Mouse (Mus musculus) urinary bladder, postnatal 25 days (tissue): ENCODE data around the gene Chst5.
"Not testable (repeated sequence)": the region's sequence is repeated elsewhere in the genome, so short reads cannot be mapped to it uniquely, and the experiment has no call there.

ENCODE experiments used
- DNase-seq: peaks from one replicate; pipeline ENCODE4 v3.0.0; 2022; ENCODE audit warnings: low spot score

Chst5 gene

GRCm38 (mm10) chr8:111875758-111876157 lies 34.5 kb downstream of the Chst5 start:
- DNase-seq: no peak

GRCm38 (mm10) chr8:111871278-111871677 lies 39.0 kb downstream of the Chst5 start:
- no peak for DNase-seq

DNA sequence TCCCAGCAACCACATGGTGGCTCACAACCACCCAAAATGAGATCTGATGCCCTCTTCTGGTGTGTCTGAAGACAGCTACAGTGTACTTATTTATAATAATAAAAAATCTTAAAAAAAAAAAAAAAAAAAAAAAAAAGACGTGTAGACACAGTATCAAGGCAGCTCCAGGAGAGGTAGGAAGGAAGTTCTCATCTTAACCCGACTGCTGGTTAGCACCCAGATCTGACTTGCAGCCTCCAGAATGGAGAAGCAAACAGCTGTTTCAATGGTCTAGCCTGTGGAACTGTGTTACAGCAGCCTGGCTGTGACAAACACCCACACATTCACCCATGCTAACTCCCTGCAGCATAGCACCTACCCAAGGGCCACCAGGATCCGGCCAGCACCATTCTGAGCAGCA lies 39.9 kb downstream of the Chst5 start:
- DNase-seq: no peak

- DNase-seq: no peak
These were observed 41.6 kb downstream of the Chst5 start for GRCm38 (mm10) chr8:111868664-111869063.

DNA sequence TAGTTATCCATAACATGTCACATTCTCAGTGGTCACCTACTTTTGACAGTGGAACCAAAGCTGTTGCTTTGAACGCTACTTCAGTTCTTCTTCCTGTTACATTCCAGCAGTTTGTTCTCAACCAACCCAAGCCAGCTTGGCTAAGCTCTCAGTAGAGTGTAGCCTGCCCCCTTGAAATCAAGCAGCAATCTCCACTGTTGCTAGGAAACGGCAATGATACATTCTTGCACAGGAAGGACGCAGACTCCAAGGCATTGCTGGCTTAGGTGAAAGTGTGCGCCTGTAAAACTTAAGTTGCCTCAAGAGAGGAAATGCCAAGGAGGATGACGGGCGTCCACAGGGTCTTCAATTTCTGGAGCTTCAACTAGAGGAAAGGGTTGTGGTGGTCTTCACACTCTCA lies 44.4 kb downstream of the Chst5 start:
- DNase-seq: no peak

- no peak for DNase-seq
These were observed 45.0 kb downstream of the Chst5 start for GRCm38 (mm10) chr8:111865130-111865852.

DNA sequence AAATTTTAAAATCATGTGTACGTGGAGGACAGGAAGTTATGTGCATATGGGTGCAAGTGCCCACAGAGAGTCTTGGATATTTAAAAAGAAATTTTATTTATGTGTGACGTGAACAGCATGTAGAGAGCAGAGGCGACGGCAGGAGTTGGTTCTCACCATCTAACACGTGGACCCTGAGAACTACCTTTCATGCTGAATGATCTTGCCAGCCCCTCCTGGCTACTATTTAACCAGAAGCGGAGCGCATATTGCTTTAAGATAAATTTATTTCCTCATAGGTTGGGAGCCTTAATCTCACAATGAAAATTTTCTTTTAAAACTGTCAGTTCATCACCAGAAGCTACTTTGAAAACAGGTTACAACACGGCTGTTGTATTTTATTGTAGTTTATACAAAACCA lies 45.6 kb downstream of the Chst5 start:
- DNase-seq: no peak

DNA sequence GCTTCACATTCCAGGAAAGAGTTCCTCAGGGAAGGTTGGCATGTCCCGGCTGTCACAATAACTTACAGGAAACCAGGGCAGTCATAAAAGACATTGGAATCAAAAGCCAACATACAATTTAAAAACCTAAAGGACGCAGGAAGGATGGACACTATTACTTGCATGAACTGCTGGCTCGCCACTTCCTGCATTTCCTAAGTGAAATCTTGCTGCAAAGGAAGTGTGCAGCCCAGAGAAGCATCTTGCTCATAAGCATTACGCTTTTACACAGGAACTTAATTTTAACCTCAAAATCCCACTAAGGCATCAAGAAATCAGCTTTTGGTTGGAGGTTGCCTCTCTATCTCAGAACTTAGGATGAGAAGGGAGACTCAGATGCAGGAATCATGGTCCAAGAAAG lies 47.0 kb downstream of the Chst5 start:
- no peak for DNase-seq

GRCm38 (mm10) chr8:111855977-111856376 lies 54.3 kb downstream of the Chst5 start:
- no peak for DNase-seq

- peak; percentile 91 for DNase-seq
These were observed 56.3 kb downstream of the Chst5 start, which contains the start of gene Cfdp1 for GRCm38 (mm10) chr8:111853861-111854501. Gene Cfdp1, minus strand, starts transcription at chr8:111854291.

DNA sequence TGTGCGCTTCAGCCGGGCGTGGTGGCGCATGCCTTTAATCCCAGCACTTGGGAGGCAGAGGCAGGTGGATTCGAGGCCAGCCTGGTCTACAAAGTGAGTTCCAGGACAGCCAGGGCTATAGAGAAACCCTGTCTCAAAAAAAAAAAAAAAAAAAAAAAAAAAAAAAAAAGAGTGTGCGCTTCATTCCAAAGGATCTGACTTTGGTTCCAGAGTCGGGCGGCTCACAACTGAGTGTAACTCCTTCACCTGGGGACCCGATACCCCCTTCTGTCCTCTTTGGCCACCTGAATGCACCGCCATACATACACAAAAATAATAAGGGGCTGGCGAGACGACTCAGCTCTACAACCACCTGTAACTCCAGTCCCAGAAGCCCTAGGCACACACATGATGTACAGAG lies 57.0 kb downstream of the Chst5 start:
- not testable (repeated sequence) for DNase-seq

DNA sequence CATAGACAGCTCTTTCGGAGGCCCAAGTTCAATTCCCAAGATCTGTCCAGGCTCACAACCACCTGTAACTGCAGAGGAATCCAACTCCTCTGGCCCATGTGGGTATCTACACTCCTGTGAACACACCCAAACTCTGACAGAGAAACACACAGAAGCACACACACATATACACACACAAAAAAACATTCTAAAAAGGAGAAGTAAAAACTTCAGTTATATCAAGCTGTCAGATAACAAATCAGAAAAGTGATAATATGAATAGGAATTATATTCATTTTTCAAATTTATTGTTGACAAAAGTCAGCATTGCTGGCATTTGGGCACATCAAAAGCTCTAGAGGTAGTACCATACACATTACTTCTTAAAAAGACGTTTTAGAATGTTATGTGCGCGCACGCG lies 63.5 kb downstream of the Chst5 start:
- DNase-seq: no peak
